Mouse (Mus musculus): ENCODE measurements around the gene Pnrc2. TPM values are rescaled to one million over a fixed set of nuclear protein-coding genes. Genes with fewer than 3 reads are reported as not detected.

The Pnrc2 gene
- total and polyA plus RNA-seq, 3 experiments: 48.0 to 76.3 (median 49.8) TPM

DNA sequence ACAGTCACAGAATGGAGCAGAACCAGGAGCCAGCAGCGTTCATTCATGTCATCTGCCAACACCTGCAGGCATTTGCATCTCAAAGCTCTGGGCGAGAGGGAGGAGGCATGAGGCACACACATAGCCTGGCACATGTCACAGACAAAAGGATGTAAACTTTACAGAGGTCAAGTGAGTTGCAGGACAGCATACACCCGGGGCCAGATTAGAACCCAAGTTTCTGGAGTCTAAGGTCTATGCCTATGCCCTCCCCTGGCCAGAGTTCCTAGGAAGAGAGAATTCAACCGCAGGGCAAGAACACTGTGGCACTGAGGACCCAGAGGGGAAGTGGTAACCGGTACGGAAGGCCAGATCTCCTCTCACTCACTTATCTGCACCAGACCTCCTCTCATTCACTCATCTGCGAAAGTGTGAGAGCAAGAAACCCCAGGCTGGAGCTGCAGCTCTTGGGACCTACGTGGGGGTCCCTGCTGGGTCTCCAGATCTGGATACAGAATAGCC, 21.5 kb upstream of the Pnrc2 start, which contains the start of gene Cnr2 (continued):
- peak; percentile 77 to 90 for TF ChIP-seq EP300 (IDR thresholded peaks at IDR 0.05; ENCODE audit: low read depth in 1 of 2, low read length in 2 of 2)
- peak; percentile 76 for TF ChIP-seq TAL1 (IDR thresholded peaks at IDR 0.05; ENCODE audit: low read length)
- TF ChIP-seq ZMIZ1 (IDR thresholded peaks at IDR 0.05; ENCODE audit: low read depth, low read length): peak; percentile 77
- no peak for TF ChIP-seq MEF2A (IDR thresholded peaks at IDR 0.05; ENCODE audit: extremely low read depth, insufficient replicate concordance, low read depth, low read length, poor library complexity, severe bottlenecking)
- no peak for TF ChIP-seq KAT2A (conservative IDR thresholded peaks at IDR 0.05; ENCODE audit: low read depth, low read length)
- TF ChIP-seq CHD2 (IDR thresholded peaks at IDR 0.05; ENCODE audit: low read length): no peak
- peak; percentile 70 for TF ChIP-seq NELFE (IDR thresholded peaks at IDR 0.05; ENCODE audit: low read depth, low read length)
- TF ChIP-seq HCFC1 (IDR thresholded peaks at IDR 0.05; ENCODE audit: low read depth, low read length): peak; percentile 52; the same call in 1 of the 2 replicates
- TF ChIP-seq GATA1 (IDR thresholded peaks at IDR 0.05; ENCODE audit: low read depth, low read length): peak; percentile 78
- TF ChIP-seq MAFK (IDR thresholded peaks at IDR 0.05; ENCODE audit: borderline replicate concordance, low read depth, low read length): no peak

DNA sequence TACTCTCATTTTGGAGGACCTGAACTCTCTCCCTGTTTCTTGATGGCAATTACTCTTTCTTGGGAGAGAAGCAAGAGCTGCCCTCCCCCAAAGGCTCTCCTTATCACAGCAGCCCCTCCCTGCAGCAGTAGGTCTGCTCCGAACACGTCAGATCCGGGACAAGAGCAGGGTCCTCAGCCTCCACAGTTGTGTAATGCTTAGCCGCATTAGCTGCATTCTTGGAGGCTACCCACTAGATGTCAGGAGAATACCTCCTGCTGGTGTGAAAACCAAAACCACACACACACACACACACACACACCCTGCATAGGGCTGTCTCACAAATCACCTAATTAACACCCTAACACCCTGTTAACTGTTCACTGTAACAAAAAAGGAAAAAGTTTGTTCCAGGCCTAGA, 19.2 kb upstream of the Pnrc2 start:
- Histone ChIP-seq H3K36me3 (ENCODE audit: control insufficient read depth in 1 of 2, insufficient read depth in 2 of 2, low read length in 2 of 2) (peaks cover 0 to 38% of the 10 kb centered on the region in 2 experiments; a peak in 2 of 4 replicates), H3K9me3 (replicated peaks; ENCODE audit: insufficient read depth, low read length) (no peaks in the 10 kb centered on the region), H3K79me2 (ENCODE audit: control insufficient read depth, insufficient read depth, low read length, poor library complexity) (peaks cover 5% of the 10 kb centered on the region), H3K27me3 (ENCODE audit: control insufficient read depth in 1 of 2, insufficient read depth in 2 of 2, low read length in 2 of 2) (no peaks in the 10 kb centered on the region), H3K27ac (ENCODE audit: control insufficient read depth, low read depth, low read length) (peak overlapping the region; percentile 11; the same call in 1 of the 2 replicates), H3K9ac (ENCODE audit: control insufficient read depth, low read depth, low read length, poor library complexity, severe bottlenecking) (peak overlapping the region; percentile 17; the same call in 1 of the 2 replicates), H3K4me3 (ENCODE audit: control insufficient read depth in 1 of 2, insufficient read depth in 1 of 2, low read depth in 2 of 2, low read length in 2 of 2) (no peak overlapping the region), H3K4me1 (ENCODE audit: control insufficient read depth in 1 of 2, insufficient read depth in 2 of 2, low read length in 2 of 2) (peaks cover 20 to 58% of the 10 kb centered on the region in 2 experiments)
- DNase-seq (ENCODE audit: low read depth, low spot score): peak; percentile 70
- TF ChIP-seq POLR2AphosphoS5 (IDR thresholded peaks at IDR 0.05; ENCODE audit: borderline replicate concordance, low read depth, low read length) (no peak), NRF1 (IDR thresholded peaks at IDR 0.05; ENCODE audit: insufficient read depth, low read depth, low read length, poor library complexity, severe bottlenecking) (no peak), TBP (IDR thresholded peaks at IDR 0.05; ENCODE audit: low read depth, low read length) (no peak), ZNF384 (IDR thresholded peaks at IDR 0.05; ENCODE audit: low read depth, low read length) (no peak), SIN3A (IDR thresholded peaks at IDR 0.05; ENCODE audit: low read length) (peak; percentile 26; the same call in 1 of the 2 replicates), RAD21 (IDR thresholded peaks at IDR 0.05; ENCODE audit: low read depth, low read length) (peak; percentile 60), BHLHE40 (IDR thresholded peaks at IDR 0.05; ENCODE audit: borderline replicate concordance, low read depth, low read length) (no peak), GABPA (IDR thresholded peaks at IDR 0.05; ENCODE audit: low read depth, low read length) (no peak), MYC (IDR thresholded peaks at IDR 0.05; ENCODE audit: low read depth, low read length) (no peak), MXI1 (IDR thresholded peaks at IDR 0.05; ENCODE audit: low read depth, low read length) (no peak), MAX (IDR thresholded peaks at IDR 0.05; ENCODE audit: low read length) (no peak), JUND (IDR thresholded peaks at IDR 0.05; ENCODE audit: low read depth, low read length) (no peak), NELFE (IDR thresholded peaks at IDR 0.05; ENCODE audit: low read depth, low read length) (no peak), MAFK (IDR thresholded peaks at IDR 0.05; ENCODE audit: borderline replicate concordance, low read depth, low read length) (no peak), CHD1 (IDR thresholded peaks at IDR 0.05; ENCODE audit: low read depth, low read length) (no peak), KAT2A (conservative IDR thresholded peaks at IDR 0.05; ENCODE audit: low read depth, low read length) (no peak), ZMIZ1 (IDR thresholded peaks at IDR 0.05; ENCODE audit: low read depth, low read length) (no peak), GATA1 (IDR thresholded peaks at IDR 0.05; ENCODE audit: low read depth, low read length) (0 out of 2 replicates have a peak, but pooled peaks have one; percentile 30), ZC3H11A (IDR thresholded peaks at IDR 0.05; ENCODE audit: low read depth, low read length) (peak; percentile 63), USF1 (IDR thresholded peaks at IDR 0.05; ENCODE audit: low read depth, low read length) (no peak), POLR2AphosphoS2 (IDR thresholded peaks at IDR 0.05; ENCODE audit: low read length) (no peak), CHD2 (IDR thresholded peaks at IDR 0.05; ENCODE audit: low read length) (no peak), E2F4 (IDR thresholded peaks at IDR 0.05; ENCODE audit: borderline replicate concordance, low read depth, low read length) (no peak), HCFC1 (IDR thresholded peaks at IDR 0.05; ENCODE audit: low read depth, low read length) (no peak), MAZ (IDR thresholded peaks at IDR 0.05; ENCODE audit: low read depth, low read length) (peak; percentile 87), TAL1 (IDR thresholded peaks at IDR 0.05; ENCODE audit: low read length) (no peak), ELF1 (IDR thresholded peaks at IDR 0.05; ENCODE audit: low read depth, low read length) (no peak), ZKSCAN1 (IDR thresholded peaks at IDR 0.05; ENCODE audit: low read depth, low read length) (no peak), UBTF (IDR thresholded peaks at IDR 0.05; ENCODE audit: borderline replicate concordance, insufficient read depth, low read depth, low read length) (no peak), MYB (IDR thresholded peaks at IDR 0.05; ENCODE audit: low read depth, low read length) (no peak), ETS1 (IDR thresholded peaks at IDR 0.05; ENCODE audit: low read depth, low read length) (peak; percentile 46; the same call in 1 of the 2 replicates)

Data from MEL (cell line).